Mouse (Mus musculus) embryonic facial prominence, embryonic 10.5 days (tissue): ENCODE measurements around the gene Ccdc194. TPM values are rescaled to one million over a fixed set of nuclear protein-coding genes. Genes with fewer than 3 reads are reported as not detected.
A peak's percentile ranks its signal among the peaks of the same experiment; 100 is the strongest.

Source experiments
- DNase-seq: peaks from one replicate; pipeline ENCODE4 v3.0.0-alpha.2; 2017; ENCODE audit warnings: low spot score
- H3K27ac ChIP-seq: fragments of 300-500 bp; sonication (generic); replicated peaks from 2 replicates; pipeline ENCODE4 v1.5.1; 2016; ENCODE audit warnings: mild to moderate bottlenecking
- H3K27me3 ChIP-seq: fragments of 300-500 bp; sonication (generic); replicated peaks from 2 replicates; pipeline ENCODE4 v1.6.1; 2016; ENCODE audit warnings: low read depth, mild to moderate bottlenecking; ENCODE audit not compliant: poor library complexity, severe bottlenecking
- H3K36me3 ChIP-seq: fragments of 300-500 bp; sonication (generic); replicated peaks from 2 replicates; pipeline ENCODE4 v1.6.1; 2016; ENCODE audit warnings: mild to moderate bottlenecking, moderate library complexity
- H3K4me1 ChIP-seq: fragments of 300-500 bp; sonication (generic); 2 replicates; pipeline ENCODE4 v1.6.1; 2016
- H3K4me3 ChIP-seq: fragments of 300-500 bp; sonication (generic); 2 replicates; pipeline ENCODE4 v1.5.1; 2016; ENCODE audit warnings: mild to moderate bottlenecking, moderate library complexity
- H3K9me3 ChIP-seq: fragments of 300-500 bp; sonication (generic); 2 replicates; pipeline ENCODE4 v1.6.1; 2016; ENCODE audit warnings: mild to moderate bottlenecking
- WGBS: fragments of 180-500 bp; shearing (Covaris S2); methylation state at CpG from one replicate; pipeline ENCODE4 v1.1.7; 2016; 5-methylcytosine and 5-hydroxymethylcytosine counted together
- polyA plus RNA-seq: library from polyadenylated mRNA; unstranded; fragments of >200 nt; fragmentation: Nextera tagmentation; extraction: Ambion mirVana; gene quantifications from 2 replicates; pipeline ENCODE4 v1.2.1, GENCODE M21; 2016

The Ccdc194 gene
- polyA plus RNA-seq = 0.12 and 0.26 TPM in 2 replicates

DNA sequence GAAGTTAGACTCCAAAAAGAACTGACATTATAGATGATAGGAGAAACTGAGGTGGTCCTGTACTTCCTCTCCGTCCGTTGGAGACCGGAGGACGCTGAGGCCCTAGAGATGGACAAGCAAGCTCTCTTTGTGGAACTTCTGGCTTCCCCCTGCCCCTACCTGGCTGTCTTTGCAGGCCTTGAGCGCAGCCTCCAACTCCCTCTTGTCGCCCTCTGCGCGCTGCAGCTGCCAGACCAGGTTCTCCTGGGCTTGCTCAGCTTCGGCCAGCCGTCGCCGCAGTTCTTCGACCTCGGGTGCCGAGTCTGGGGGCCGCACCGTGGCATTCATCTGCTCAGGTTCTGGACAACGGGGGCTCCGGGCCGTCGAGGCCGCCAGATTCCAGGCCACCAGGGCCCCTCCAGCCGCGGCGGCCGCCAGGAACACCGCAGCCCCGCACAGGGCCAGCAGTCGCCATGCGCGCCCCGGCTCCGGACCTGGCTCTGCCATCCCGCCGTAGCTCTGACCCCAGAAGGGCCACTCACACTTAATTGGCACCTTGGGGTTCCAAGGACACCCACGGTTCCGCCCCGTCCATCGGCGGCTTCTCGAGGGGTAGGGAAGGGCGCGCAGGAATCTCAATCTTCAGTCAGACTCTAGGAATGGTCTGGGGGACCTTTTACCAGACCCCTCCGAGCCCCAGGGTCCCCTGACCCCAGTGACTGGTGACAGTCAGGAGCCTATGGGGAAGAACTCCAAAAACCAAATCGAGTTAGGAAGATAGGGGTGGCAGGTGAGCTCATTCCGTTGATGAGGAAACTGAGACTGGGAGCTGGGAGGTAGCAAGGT, at the start of gene Ccdc194:
TSS of gene Ccdc194 (minus strand) at position 486 of the 825 bp plus-strand sequence.
- Histone ChIP-seq H3K4me3 (peak within 1 kb of the TSS; percentile 48), H3K27ac (peak within 1 kb of the TSS; percentile 45), H3K36me3 (no peaks in the 10 kb centered on the region), H3K9me3 (no peaks in the 10 kb centered on the region), H3K27me3 (peaks cover 68% of the 10 kb centered on the region), H3K4me1 (peaks cover 39% of the 10 kb centered on the region)
- DNase-seq = peak; percentile 54
- WGBS = 5% methylated on average over 46 of the region's 46 CpGs

DNA sequence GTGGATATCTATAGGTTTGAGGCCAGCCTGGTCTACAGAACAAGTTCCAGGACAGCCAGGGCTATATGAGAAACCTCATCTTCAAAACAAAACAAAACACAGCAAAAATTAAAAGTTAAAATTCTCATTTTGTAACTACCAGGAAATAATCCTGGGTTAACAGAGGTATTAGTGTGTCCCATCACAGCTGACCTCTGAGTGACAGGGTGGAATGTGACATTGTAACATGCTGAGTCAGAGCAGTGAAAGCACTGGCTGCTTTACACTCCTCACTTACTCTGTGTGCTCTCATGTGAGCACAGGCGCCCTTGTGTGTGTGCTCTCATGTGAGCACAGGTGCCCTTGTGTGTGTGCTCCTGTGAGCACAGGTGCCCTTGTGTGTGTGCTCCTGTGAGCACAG, 49.5 kb upstream of the Ccdc194 start:
- DNase-seq = no peak
- Histone ChIP-seq H3K27me3 (peaks cover 15% of the 10 kb centered on the region), H3K27ac (no peak overlapping the region), H3K36me3 (peaks cover 4% of the 10 kb centered on the region; the same call in 1 of the 2 replicates), H3K9me3 (no peaks in the 10 kb centered on the region), H3K4me1 (peaks cover 16% of the 10 kb centered on the region), H3K4me3 (no peak overlapping the region)
- WGBS = 67% methylated on average over 1 of the region's 1 CpGs

GRCm38 (mm10) chr8:71574426-71574825, 48.9 kb upstream of the Ccdc194 start:
- no peak overlapping the region for H3K27ac ChIP-seq
- peaks cover 9% of the 10 kb centered on the region for H3K27me3 ChIP-seq
- peaks cover under 1% of the 10 kb centered on the region; the same call in 1 of the 2 replicates for H3K36me3 ChIP-seq
- DNase-seq = no peak
- no peak overlapping the region for H3K4me3 ChIP-seq
- peaks cover 21% of the 10 kb centered on the region for H3K4me1 ChIP-seq
- 84% methylated on average over 7 of the region's 7 CpGs for WGBS
- H3K9me3 ChIP-seq = no peaks in the 10 kb centered on the region

GRCm38 (mm10) chr8:71572847-71573633, 47.5 kb upstream of the Ccdc194 start:
- Histone ChIP-seq H3K27ac (no peak overlapping the region; the same call in 1 of the 2 replicates), H3K36me3 (no peaks in the 10 kb centered on the region), H3K9me3 (no peaks in the 10 kb centered on the region), H3K27me3 (peaks cover 14% of the 10 kb centered on the region), H3K4me1 (peaks cover 33% of the 10 kb centered on the region), H3K4me3 (no peak overlapping the region)
- no peak for DNase-seq
- 82% methylated on average over 9 of the region's 9 CpGs for WGBS

- peaks cover 33% of the 10 kb centered on the region for H3K4me1 ChIP-seq
Measured at GRCm38 (mm10) chr8:71572077-71572476, 46.6 kb upstream of the Ccdc194 start.

GRCm38 (mm10) chr8:71570291-71570954, 44.9 kb upstream of the Ccdc194 start:
- Histone ChIP-seq H3K4me3 (peak overlapping the region; percentile 71), H3K27ac (peak overlapping the region; percentile 79), H3K27me3 (peaks cover 40% of the 10 kb centered on the region), H3K36me3 (no peaks in the 10 kb centered on the region), H3K4me1 (peaks cover 33% of the 10 kb centered on the region), H3K9me3 (no peaks in the 10 kb centered on the region)
- DNase-seq = peak; percentile 94
- WGBS = under 1% methylated on average over 41 of the region's 41 CpGs

More at GRCm38 (mm10) chr8:71572077-71572476, 46.6 kb upstream of the Ccdc194 start:
- no peaks in the 10 kb centered on the region for H3K36me3 ChIP-seq
- DNase-seq = no peak
- H3K27me3 ChIP-seq = peaks cover 24% of the 10 kb centered on the region
- WGBS = 86% methylated on average over 2 of the region's 2 CpGs
- H3K27ac ChIP-seq = no peak overlapping the region
- no peaks in the 10 kb centered on the region for H3K9me3 ChIP-seq
- H3K4me3 ChIP-seq = no peak overlapping the region

DNA sequence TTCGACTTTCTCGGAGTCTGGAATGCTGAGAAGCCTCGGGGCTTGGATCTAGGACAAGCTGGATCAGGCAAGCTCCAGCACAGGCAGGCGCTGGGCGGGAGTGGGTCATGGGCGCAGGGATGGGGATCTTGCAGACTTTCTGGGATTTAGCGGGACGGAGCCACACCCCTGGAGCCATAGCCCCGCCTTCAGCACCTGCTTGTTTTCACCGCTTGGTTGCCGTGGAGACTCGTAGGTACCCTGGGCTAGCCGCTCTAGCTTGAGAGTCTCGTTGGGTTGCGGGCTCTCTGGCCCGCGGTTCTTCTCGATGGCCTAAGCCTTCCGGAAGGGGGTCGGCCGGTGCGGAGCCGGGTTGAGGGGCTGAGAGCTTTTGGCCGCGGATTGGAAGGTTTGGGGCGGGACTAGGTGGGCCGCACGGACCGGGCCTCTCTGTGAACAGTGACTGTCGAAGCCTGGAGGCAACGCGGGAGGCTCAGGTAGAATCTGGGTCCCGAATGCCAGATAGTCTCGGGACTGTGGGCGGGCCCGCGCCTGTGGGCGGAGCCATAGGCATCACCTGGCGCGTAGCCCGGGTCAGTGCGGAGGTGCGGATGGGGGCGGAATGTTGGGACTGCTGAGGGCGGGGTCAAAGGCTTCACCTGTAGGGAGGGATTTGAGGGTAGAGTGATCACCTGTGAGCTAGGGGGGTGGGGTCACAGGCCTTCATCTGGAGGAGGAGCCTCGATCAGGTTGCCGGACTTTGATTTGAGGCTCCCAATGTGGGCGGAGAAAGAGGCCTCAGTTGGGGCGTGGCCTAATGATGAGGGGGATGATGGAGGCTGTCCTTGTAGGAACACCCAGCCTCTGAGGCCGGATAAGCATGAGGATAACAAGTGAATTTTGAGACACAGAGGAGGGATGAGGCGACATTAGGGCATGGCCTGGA, 44.1 kb upstream of the Ccdc194 start:
- Histone ChIP-seq H3K27ac (peak overlapping the region; percentile 79), H3K27me3 (peaks cover 46% of the 10 kb centered on the region), H3K4me1 (peaks cover 33% of the 10 kb centered on the region), H3K4me3 (peak overlapping the region; percentile 71), H3K9me3 (no peaks in the 10 kb centered on the region), H3K36me3 (no peaks in the 10 kb centered on the region)
- WGBS = under 1% methylated on average over 51 of the region's 51 CpGs
- peak; percentile 90 for DNase-seq

- H3K4me1 ChIP-seq = peaks cover 33% of the 10 kb centered on the region
- no peaks in the 10 kb centered on the region for H3K36me3 ChIP-seq
- H3K9me3 ChIP-seq = peaks cover 6% of the 10 kb centered on the region
- H3K27ac ChIP-seq = peak overlapping the region; percentile 35; the same call in 1 of the 2 replicates
- DNase-seq = no peak
- H3K4me3 ChIP-seq = peak overlapping the region; percentile 71
- H3K27me3 ChIP-seq = peaks cover 52% of the 10 kb centered on the region
- 18% methylated on average over 6 of the region's 6 CpGs for WGBS
Measured at GRCm38 (mm10) chr8:71568941-71569340, 43.4 kb upstream of the Ccdc194 start.

DNA sequence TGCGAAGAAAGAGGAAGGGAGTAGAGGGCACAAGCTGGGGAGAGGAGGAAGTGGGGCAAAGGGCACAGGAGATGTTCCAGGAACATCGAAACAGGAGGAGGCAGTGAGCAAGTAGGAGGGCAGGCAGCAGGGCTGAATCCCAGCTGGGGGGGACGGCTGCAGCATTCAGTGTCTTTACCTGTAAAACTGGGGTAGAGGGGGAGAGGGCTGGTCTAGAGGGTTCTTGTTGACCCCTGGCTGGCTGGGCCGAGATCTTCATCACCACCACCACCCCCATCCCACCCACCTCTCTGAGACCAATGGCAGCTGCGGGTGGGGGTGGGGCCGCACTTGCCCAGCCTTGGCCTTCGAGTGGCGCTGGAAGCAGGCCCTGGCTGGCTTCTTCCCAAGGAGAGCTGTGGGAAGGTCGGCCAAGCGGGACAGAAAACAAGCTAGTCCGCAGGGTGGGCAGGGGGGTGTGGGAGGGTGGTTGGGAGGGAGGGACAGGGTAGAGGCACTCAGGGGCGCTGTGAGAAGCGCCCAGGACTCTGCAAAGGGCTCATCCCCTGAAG, 43.0 kb upstream of the Ccdc194 start, which contains the start of gene Slc27a1:
TSS of gene Slc27a1 (plus strand) at position 496 of the 551 bp plus-strand sequence.
- peak within 1 kb of the TSS; percentile 71 for H3K4me3 ChIP-seq
- DNase-seq = no peak
- peaks cover 56% of the 10 kb centered on the region for H3K27me3 ChIP-seq
- no peaks in the 10 kb centered on the region for H3K36me3 ChIP-seq
- peak within 1 kb of the TSS; percentile 79 for H3K27ac ChIP-seq
- H3K9me3 ChIP-seq = peaks cover 8% of the 10 kb centered on the region
- 15% methylated on average over 13 of the region's 13 CpGs for WGBS
- H3K4me1 ChIP-seq = peaks cover 33% of the 10 kb centered on the region

GRCm38 (mm10) chr8:71567587-71567986, 42.1 kb upstream of the Ccdc194 start:
- H3K4me1 ChIP-seq = peaks cover 35% of the 10 kb centered on the region
- H3K36me3 ChIP-seq = no peaks in the 10 kb centered on the region
- peaks cover 8% of the 10 kb centered on the region for H3K9me3 ChIP-seq
- 81% methylated on average over 7 of the region's 7 CpGs for WGBS
- no peak for DNase-seq
- H3K27me3 ChIP-seq = peaks cover 65% of the 10 kb centered on the region
- no peak overlapping the region for H3K4me3 ChIP-seq
- no peak overlapping the region for H3K27ac ChIP-seq

DNA sequence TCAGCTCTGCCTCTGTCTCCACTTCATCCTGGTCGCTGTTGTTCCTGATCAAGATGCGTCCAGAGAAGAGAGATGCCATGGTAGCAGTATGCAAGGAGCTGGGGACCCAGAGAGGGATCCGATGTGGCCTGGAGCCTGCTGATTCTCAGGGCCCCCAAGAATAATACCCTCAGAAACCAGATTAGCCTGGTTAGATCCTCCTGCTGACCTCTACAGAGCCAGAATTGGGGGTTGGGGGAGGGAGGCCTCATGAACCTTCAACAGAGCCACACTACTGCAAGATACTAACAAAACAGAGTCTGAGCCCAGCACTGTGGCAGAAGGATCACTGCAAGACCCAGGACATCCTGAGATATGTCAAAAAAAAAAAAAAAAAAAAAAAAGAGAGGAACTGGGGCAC, 41.0 kb upstream of the Ccdc194 start, which contains the start of gene Nxnl1:
TSS of gene Nxnl1 (minus strand) at position 101 of the 400 bp plus-strand sequence.
- Histone ChIP-seq H3K4me3 (no peak within 1 kb of the TSS), H3K27me3 (peaks cover 76% of the 10 kb centered on the region), H3K27ac (no peak within 1 kb of the TSS), H3K36me3 (no peaks in the 10 kb centered on the region), H3K4me1 (peaks cover 39% of the 10 kb centered on the region), H3K9me3 (peaks cover 8% of the 10 kb centered on the region)
- 57% methylated on average over 3 of the region's 3 CpGs for WGBS
- no peak for DNase-seq
